Mouse (Mus musculus): ENCODE measurements around the gene 6330403K07Rik. TPM values are rescaled to one million over a fixed set of nuclear protein-coding genes. Genes with fewer than 3 reads are reported as not detected.

Gene 6330403K07Rik
- polyA plus RNA-seq, 1 experiment from 2014 or later, result 601 TPM

Other genes with a start within 250 kb of the 6330403K07Rik start
- gene Scimp, start 220.9 kb downstream of the 6330403K07Rik start, polyA plus RNA-seq (2015; fragmentation: Nextera tagmentation; extraction: Ambion mirVana), result 0.30 TPM in 1 of 2 replicates, not detected in the other
- gene Rabep1, start 188.7 kb downstream of the 6330403K07Rik start, polyA plus RNA-seq (2015; fragmentation: Nextera tagmentation; extraction: Ambion mirVana), result 83.1 and 87.5 TPM in 2 replicates
- 121 and 131 TPM in 2 replicates for gene Nup88, start 63.5 kb downstream of the 6330403K07Rik start, polyA plus RNA-seq (2015; fragmentation: Nextera tagmentation; extraction: Ambion mirVana)
- 72.1 and 73.0 TPM in 2 replicates for gene Rpain, start 63.3 kb downstream of the 6330403K07Rik start, polyA plus RNA-seq (2015; fragmentation: Nextera tagmentation; extraction: Ambion mirVana)
- 191 and 192 TPM in 2 replicates for gene C1qbp, start 50.5 kb downstream of the 6330403K07Rik start, polyA plus RNA-seq (2015; fragmentation: Nextera tagmentation; extraction: Ambion mirVana)
- 13.9 and 14.4 TPM in 2 replicates for gene Dhx33, start 29.1 kb downstream of the 6330403K07Rik start, polyA plus RNA-seq (2015; fragmentation: Nextera tagmentation; extraction: Ambion mirVana)
- 39.0 and 40.9 TPM in 2 replicates for gene Mis12, start 13.9 kb downstream of the 6330403K07Rik start, polyA plus RNA-seq (2015; fragmentation: Nextera tagmentation; extraction: Ambion mirVana)
- gene Derl2, start 13.7 kb downstream of the 6330403K07Rik start, polyA plus RNA-seq (2015; fragmentation: Nextera tagmentation; extraction: Ambion mirVana), result 30.7 and 34.7 TPM in 2 replicates
- gene Nlrp1a, start 111.2 kb upstream of the 6330403K07Rik start, polyA plus RNA-seq (2015; fragmentation: Nextera tagmentation; extraction: Ambion mirVana), result not detected in 2 replicates
- not detected in 2 replicates for gene Nlrp1b, start 197.2 kb upstream of the 6330403K07Rik start, polyA plus RNA-seq (2015; fragmentation: Nextera tagmentation; extraction: Ambion mirVana)